Mouse (Mus musculus): ENCODE data around the gene Zscan29.

The Zscan29 gene

DNA sequence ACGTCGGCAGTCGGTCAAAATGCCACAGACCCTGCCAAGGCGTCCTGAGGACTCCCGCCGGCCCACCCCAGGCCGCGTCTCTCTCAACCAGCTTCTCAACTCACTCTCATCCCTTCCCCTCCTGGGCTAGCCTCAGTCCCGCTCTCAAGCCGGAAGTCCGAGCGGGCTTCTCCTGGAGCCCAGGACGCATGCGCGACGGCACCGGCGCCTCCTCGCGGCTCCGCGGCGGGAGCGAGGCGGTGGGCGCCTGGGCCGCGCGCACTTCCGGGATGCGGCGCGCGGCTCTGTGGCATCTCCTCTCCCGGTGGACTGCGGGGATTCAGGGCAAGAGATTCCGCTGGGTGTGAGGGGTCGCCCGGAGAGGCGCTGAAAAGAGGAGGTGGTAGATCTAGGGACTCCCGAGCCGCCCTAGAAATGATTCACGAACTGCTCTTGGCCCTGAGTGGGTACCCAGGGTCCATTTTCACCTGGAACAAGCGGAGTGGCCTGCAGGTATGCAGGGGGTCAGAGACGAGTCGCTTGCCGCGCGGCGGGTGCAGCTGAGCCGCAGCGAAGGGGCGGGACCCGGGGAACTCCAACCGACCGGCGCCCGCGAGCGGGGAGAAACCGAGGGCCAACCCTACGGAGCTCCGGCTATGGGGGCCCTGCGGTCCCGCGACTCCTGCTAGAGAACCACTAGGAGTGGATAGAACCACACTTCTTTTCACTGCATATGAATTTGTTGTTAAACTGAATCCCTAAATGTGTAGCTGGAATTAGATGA is at the start of gene Zscan29:
Gene Zscan29 (minus strand): TSS at position 146 of the 763 bp plus-strand sequence.
- DNase-seq (ENCODE audit: low spot score) = peak; percentile 92

DNA sequence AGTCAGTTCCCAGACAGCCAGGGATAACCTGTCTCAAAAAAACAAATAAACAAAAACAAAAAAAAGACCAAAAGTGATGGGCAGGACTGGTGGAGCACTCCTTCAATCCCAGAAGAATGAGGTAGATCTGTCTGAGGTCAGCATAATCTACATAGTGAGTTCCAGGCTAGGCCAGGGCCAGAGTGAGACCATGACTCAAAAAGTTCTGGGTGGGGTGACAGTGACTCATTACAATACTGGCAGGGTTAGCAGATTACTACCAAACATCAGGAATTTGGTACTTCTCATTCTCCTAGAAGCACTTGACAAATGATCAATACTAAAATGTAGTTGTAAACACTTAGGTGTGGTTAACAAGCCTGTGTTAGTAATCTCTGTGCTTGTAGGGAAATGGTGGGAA is 49.1 kb upstream of the Zscan29 start:
- no peak for DNase-seq (ENCODE audit: low spot score)

DNA sequence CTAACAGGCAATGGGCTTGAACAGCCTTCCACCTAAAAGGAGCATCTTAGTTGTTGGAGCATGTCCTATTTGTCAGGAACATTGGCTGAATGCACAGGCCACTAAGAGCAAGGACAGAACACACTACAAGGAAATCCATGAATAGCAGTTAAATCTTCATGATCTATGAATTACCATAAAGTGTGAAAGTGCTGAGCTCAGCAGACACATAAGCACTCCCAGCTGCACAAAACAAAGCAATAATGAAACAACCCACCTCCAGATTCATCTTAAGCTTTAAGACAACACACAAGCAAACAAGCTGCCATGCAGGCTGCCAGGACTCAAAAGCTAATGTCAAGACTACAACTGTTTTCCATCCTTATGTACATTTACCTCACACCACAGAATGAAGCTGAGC is 48.3 kb upstream of the Zscan29 start:
- no peak for DNase-seq (ENCODE audit: low spot score)

DNA sequence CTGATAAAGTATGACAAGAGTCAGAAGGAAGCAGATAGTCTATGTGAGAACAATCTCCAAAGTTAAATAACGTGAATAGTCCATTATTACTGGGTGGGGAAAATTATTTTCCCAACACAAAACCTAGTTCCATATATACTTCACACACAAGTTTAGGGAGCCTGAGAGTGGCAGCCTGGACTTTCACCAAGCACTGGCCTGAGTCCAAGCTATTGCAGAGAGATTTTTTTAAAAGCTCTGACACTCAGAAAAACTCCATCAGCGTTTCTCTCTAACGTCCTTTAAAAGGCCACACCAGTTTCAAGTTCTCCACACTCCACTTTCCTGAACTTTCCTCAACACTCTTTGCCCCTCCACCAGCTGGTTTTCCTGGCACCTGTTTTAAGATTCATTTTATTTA is 43.6 kb upstream of the Zscan29 start:
- no peak for DNase-seq (ENCODE audit: low spot score)

DNA sequence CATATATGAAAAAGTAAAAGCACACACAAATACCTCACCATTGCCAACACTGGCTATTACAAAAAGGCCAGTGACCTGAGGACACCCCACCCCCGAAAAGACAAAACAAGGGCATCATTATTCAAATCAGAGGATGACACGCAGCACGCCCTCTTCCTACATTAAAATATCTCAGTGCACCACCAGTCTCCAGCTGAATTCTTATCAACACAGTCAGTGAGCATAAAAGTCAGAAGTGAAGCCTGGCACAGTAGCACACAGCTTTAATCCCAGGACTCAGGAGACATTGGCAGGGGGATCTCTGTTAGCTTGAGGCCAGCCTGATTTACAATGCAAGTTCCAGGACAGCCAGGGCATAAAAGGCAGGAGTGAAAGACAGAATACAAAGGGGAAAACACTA is 35.6 kb upstream of the Zscan29 start:
- no peak for DNase-seq (ENCODE audit: low spot score)

DNA sequence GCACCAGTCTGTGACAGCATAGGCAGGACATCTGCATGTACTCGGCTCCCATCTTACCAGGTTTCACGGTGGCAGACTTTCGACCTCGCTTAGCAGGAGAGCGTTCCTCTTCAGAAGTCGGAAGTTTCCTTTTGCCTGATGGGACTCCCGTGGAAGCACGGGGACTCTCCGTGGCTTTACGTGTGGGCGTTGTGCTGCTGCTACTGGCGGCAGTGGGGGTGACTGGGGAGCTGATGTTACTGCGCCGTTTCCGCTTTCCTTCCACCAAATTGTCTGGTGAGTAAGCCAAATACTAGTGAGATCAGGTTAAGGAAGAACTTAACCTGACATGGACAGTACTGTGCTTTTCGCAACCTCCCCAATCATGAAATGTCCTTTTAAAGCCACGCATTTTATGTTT is 33.4 kb upstream of the Zscan29 start:
- DNase-seq (ENCODE audit: low spot score) = no peak

DNA sequence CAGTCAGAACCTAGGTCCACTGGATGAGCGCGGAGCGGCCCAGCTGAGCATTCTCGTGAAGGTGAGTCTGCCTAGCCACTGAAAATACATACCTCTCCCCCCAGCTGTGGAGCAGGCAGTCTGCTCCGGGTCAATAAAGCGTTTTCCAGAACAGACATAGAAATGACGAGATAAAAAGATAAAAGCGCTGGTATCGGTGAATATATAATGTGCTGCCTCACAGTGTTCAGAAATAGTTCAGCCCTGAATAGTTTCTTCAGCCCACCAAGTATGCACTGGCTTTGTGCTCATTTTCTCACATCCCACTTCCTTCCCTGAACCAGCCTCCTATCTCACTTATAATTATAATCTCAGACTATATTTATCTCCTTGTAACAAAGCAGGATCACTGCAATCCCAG is 24.5 kb upstream of the Zscan29 start:
- DNase-seq (ENCODE audit: low spot score) = no peak

DNA sequence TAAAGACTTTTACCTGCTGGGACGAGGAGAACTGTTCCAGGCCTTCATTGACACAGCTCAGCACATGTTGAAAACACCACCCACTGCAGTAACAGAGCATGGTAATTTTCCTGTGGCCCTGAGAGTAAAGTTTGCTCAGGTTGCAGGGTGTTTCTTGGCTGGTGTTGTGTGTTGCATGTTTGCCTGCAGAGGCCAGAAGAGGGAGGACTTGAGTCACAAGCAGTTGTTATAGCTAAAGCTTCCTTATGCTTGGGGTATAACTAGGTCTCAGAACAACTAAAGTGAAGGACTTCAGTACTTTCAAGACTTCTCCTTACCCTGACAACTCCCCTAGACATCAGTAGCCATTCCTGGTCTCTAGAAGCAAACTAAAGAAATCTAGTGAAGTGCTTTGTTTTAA is 17.6 kb upstream of the Zscan29 start:
- DNase-seq (ENCODE audit: low spot score) = no peak

DNA sequence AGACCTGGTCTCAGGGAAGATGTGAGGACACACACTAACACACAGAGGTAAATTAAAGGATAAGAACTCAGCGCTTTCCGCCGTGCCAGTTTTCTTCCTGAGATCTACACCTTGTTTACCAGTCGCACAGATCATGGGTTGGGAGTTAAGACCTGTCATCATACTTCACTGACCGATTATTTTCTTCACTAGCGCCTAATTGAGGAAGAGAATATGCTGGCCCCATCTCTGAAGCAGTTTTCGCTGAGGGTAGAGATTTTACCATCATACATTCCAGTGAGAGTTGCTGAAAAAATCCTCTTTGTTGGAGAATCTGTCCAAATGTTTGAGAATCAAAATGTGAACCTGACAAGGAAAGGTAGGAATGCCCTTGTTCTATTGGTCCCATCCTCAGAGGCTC is 13.2 kb upstream of the Zscan29 start:
- no peak for DNase-seq (ENCODE audit: low spot score)

DNA sequence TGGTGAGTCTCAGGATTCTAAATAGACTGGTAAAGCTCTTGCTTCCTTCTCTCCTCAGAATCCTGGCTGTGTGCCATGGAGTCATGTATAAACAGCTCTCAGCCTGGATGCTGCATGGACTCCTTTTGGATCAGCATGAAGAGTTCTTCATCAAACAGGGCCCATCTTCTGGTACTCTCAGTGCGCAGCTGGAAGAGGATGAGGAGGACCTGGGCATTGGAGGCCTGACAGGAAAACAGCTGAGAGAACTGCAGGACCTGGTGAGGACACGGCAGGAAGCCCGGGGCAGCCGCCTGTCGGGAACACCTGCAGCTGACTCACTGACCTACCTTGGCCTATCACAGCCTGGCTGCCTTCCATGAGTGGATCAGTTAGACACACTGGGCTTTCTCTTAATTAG is 12.5 kb upstream of the Zscan29 start:
- DNase-seq (ENCODE audit: low spot score) = no peak

DNA sequence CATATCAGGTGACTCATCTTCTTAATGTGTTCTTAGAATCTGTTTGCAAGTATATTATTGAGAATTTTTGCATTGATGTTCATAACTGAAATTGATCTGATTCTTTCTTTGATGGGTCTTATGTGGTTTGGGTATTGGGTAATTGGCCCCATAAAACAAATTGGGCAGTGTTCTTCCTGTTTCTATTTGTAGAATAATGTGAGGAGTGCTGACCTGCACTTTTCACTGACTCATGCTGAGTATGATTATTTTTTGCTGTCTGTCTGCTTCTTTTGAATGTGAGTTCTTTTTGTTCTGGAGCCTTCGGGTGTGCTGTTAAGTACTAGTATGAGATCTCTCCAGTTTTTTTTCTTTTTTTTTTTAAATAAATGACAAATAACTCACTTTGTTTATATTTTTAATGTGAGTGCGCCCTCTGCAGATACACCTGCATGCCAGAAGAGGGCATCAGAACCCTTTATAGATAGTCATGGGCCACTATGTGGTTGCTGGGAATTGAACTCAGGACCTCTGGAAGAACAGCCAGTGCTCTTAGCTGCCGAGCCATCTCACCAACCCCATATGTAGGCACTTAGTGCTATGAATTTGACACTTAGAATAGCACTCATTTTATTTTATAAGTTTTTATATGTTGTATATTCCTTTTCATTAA is 8.0 kb upstream of the Zscan29 start:
- no peak for DNase-seq (ENCODE audit: low spot score)

DNA sequence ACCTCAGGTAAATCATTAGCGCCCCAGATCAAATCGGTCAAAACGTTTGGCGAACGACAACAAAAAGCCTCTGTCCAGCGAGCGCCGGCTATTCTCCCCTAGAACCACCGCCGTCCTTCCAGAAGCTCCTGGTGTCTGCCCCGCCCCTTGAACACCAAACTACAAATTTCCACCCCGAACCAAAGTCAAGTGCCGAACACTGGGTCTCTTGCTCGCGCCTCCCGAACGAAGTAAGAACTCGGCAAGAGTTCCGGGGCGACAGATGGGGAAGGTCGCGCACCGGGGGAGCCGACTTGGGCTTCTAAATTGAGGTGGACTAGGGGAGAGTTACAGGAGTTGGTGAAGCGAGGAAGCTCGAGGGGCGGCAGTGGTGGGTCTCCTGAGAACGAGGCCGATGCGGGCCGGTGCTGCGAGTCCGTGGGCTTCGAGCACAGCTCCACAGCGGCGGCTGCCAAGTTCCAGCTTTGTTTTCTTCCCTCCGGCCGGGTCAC is 399 bp downstream of the Zscan29 start, which contains the start of gene Tubgcp4:
Gene Tubgcp4 (plus strand): TSS at position 174 of the 491 bp plus-strand sequence.
- DNase-seq (ENCODE audit: low spot score) = peak; percentile 47

DNA sequence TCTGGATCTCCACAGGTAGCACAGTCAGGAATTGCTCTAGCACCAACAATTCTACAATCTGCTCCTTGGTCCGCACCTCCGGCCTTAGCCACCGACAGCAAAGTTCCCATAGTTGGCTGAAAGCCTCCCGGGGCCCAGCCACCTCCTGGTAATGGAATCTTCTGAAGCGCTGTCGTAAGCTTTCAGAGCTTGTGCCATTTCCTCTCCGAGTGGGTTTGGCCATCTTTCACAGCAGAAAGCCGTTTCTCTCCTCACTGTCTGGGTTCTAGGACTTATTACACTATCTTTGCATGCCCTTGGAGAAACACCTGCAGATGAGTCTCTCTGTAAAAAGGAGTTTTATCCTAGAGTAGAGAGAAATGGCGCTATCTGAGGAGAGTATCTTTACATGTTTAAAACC is 1.0 kb downstream of the Zscan29 start:
- DNase-seq (ENCODE audit: low spot score) = peak; percentile 40

DNA sequence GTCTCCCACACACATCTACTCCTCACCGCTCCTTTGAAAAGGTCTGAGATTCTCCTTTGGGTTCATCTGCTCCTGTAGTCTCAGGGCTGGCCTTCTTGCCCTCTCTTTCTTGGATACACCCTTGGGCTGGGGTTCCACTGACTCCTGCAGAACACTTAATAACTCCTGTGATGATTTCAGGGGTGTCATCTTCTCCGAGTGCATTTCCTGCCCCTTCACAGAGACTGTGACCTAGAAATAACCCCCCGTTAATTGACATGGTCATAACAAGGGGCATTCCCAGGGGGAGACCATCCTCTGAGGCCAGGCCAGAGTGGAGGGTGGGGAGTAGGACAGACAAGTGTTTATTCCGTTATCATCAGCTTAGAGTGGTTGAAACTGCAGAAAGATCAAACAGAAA is 1.8 kb downstream of the Zscan29 start:
- DNase-seq (ENCODE audit: low spot score) = no peak

DNA sequence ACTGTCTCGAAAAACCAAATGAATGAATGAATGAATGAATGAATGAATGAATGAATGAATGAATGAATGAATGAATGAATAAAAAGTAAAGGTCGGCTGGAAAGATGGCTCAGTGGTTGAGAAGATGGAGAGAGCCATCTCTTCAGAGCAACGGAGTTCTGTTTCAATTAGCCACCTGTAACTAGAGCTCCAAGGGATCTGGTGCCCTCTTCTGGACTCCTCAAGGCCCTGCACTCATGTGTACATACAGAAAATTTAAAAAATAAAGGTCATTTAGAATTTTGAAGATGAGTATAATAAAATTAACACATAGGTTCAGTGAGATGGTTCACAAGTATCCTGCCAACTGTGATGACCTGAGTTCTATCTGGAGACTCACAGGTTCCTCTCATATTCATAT is 17.8 kb downstream of the Zscan29 start:
- no peak for DNase-seq (ENCODE audit: low spot score)

DNA sequence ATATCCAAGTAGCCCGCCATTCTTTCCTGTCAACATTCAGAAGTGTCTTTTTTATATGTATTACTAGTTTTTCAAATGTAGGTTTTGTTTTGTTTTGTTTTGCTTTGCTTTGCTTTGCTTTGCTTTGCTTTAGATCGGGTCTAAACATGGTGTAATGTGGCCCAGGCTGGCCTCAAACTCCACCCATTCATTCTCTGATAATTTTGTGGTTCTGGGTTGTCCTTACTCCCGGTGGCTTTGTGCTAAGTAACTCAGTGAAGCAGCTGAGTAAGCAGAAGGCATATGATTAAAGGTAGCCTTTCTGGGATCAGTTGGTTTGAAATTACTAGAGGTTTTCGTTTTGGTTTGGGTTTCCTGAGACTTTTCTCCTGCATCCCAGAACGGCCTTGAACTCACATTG is 21.2 kb downstream of the Zscan29 start:
- DNase-seq (ENCODE audit: low spot score) = no peak

DNA sequence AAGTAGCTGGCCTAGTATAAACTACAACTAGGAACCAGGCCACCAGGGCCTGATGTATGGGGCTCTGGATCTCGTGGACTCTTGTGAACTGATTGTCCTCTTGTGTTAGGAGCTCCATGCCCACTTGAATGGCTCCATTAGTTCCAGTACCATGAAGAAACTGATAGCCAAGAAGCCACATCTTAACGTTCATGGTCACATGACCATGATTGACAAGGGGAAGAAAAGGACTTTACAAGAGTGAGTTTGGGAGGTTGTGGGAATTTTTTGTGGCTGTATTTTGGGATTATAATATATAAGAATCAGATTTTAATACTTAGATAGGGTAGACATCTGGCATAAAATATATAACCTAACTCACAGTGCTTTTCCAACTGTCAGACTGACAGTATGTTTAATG is 28.5 kb downstream of the Zscan29 start:
- DNase-seq (ENCODE audit: low spot score) = no peak

DNA sequence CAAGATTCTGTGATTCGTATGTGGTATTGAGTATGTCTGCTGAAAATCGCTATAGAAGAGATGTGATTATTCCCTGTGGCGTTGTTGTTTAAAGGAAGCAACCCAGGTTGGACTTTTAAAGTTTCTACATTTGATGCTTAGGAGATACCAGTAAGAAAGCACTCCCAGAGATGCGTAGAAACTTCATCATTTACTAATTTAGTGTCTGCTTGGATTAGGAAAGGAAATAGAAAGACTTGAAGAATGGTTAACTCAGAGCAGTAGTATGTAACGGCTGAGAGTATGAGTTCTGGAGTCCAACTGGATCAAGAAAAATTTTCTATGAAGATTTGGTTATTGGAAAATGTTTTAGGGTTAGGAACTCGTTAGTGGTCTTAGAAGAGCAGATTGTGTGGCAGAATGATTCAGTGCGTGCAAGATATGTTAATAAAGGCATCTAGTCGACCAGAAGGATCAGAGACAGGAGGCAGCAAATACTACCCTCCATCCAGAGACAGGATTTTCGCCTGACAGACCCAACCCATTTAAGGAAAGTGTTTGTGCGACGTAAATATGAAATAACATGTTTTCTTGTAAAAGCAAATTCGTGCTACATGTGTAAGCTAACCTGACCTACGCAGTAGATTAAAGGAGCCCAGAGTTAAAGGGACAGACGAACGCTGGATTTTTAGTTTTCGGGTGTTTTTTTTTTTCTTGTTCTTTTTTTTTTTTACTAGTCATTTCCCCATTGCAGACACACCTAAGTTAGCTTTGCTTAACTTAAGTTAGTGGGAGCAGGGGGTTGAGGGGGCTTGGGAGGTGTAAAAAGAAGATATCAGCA is 29.5 kb downstream of the Zscan29 start:
- DNase-seq (ENCODE audit: low spot score) = no peak

DNA sequence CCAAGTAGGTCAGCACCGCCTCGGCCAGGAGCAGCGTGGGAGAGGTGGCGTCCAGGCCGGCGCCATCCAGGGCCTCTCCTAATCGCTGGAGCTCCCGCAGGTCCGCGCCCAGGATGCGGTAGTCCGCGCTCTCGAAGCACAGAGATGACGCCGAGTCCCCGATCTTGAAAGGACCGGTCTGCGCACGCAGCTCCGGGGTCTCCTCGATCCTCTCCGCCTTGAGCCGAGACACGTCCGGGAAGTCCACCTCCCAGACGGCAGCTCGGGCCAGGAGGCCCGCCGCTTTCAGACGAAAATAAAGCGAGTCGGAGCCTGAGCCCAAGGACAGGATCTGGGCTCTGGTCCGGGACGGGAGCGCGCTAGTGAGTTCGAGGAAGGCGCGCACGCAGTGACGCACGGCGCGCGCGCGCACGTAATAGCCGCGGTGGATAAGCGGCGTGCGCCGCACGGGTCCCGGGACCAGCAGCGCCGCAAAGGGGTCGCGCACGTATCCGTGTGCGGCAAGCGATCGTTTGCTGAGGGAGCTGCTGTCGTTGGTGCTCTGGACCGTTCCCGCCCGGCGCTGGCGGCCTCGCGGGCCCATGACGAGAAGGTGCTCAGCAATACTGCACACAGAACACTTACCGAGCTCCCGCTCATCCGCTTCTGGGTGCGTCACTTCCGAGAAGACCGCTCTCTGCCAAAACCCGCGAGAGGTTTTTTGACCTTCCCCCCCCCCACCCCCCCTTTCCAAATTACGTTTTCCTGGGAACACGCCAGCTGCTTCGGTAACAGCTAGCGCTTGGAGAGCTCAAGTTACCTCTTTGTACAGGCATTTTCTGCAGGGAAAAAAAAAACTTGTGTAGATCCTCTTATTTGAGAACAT is 30.7 kb downstream of the Zscan29 start, which contains the start of the genes Adal and Lcmt2:
Gene Adal (plus strand): TSS at position 411 of the 865 bp plus-strand sequence.
Gene Lcmt2 (minus strand): TSS at position 636 of the 865 bp plus-strand sequence.
- DNase-seq (ENCODE audit: low spot score) = peak; percentile 89

DNA sequence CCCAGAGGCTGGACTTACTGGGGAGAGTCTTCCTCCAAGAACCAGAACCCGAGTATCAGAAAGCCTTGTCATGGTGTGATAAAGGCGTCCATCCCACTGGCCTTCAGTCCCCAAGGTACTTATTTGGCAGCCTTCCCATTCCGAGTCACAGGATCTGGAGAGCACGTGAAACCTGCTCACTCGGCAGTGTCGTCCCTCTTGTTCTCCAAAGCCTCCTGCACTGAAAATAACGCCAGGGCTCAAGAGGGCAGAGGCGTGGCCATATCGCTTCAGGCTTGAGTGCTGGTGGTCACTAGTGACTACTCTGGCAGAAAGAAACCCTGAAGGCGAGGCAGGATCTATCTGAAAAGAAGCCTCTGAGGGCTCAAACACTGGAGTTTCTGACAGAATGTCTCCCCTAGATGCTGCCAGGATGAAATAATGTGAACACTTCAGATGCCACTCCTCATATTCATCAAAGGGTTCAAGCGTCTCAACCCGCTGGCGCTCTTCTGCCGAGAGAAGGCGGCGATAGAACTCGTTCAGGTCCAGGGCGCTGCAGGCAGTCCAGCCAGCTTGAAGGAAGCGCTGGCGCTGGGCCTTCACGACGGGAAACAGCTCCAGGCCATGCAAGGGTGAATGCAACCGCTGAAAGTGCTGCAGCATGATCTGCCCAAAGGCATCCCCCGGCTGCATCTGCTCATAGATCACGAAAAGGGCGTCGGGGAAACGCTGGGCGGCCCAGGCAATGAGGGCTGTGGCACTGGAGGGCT is 31.5 kb downstream of the Zscan29 start:
- peak; percentile 41 for DNase-seq (ENCODE audit: low spot score)

DNA sequence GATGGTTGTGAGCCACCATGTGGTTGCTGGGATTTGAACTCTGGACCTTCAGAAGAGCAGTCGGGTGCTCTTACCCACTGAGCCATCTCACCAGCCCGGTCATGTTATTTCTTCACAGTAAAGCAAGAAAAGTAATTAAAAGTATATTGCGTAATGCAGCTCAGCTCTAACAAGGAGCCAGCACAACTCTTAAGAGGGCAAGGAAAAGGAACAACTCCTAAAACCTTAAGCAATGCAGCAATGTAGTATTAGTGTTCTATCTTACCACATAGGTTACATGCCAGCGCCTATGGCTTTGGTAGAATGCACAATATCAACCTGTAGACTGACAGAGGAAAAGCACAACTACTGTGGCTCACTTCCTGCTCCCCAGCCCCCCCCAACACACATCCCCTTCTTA is 33.6 kb downstream of the Zscan29 start:
- peak; percentile 34 for DNase-seq (ENCODE audit: low spot score)

All from lung, postnatal 25 days (tissue).